Mouse (Mus musculus) hindbrain, postnatal 0 days (tissue): Measurements from ENCODE around the gene Zfp472. TPM values are rescaled to one million over a fixed set of nuclear protein-coding genes. Genes with fewer than 3 reads are reported as not detected.
"Not testable (repeated sequence)": the region's sequence is repeated elsewhere in the genome, so short reads cannot be mapped to it uniquely, and the experiment has no call there.

ENCODE experiments used
- ATAC-seq: fragments of 200-750 bp; cut with Nextera tagmentation; 2 replicates; pipeline ENCODE4 v1.8.0; 2017; ENCODE audit warnings: mild to moderate bottlenecking, moderate TSS enrichment, moderate library complexity
- DNase-seq: peaks from one replicate; pipeline ENCODE4 v3.0.0-alpha.2; 2015; ENCODE audit warnings: low spot score
- H3K27ac ChIP-seq: fragments of 300-500 bp; sonication (generic); 2 replicates; pipeline ENCODE4 v1.5.1; 2014; ENCODE audit warnings: mild to moderate bottlenecking
- H3K27me3 ChIP-seq: fragments of 300-500 bp; sonication (generic); 2 replicates; pipeline ENCODE4 v1.6.1; 2014; ENCODE audit warnings: low read length, mixed read lengths; ENCODE audit not compliant: insufficient read depth
- H3K36me3 ChIP-seq: fragments of 300-500 bp; sonication (generic); 2 replicates; pipeline ENCODE4 v1.6.1; 2014; ENCODE audit warnings: low read length, mixed read lengths; ENCODE audit not compliant: insufficient read depth
- H3K4me1 ChIP-seq: fragments of 300-500 bp; sonication (generic); 2 replicates; pipeline ENCODE4 v1.6.1; 2014; ENCODE audit warnings: antibody characterized with exemption, low read length, mixed read lengths; ENCODE audit not compliant: insufficient read depth
- H3K4me2 ChIP-seq: fragments of 300-500 bp; sonication (generic); 2 replicates; pipeline ENCODE4 v1.6.1; 2014; ENCODE audit warnings: low read depth, mild to moderate bottlenecking, low read length, moderate library complexity, mixed read lengths
- H3K4me3 ChIP-seq: fragments of 300-500 bp; sonication (generic); 2 replicates; pipeline ENCODE4 v1.5.1; 2014; ENCODE audit warnings: low read length
- H3K9ac ChIP-seq: fragments of 300-500 bp; sonication (generic); replicated peaks from 2 replicates; pipeline ENCODE4 v1.6.1; 2014; ENCODE audit warnings: mild to moderate bottlenecking, low read length, moderate library complexity, mixed read lengths
- H3K9me3 ChIP-seq: fragments of 300-500 bp; sonication (generic); 2 replicates; pipeline ENCODE4 v1.6.1; 2016; ENCODE audit warnings: low read length, mixed read lengths
- CTCF ChIP-seq: IDR thresholded peaks from 2 replicates; pipeline ENCODE4 v1.5.1; 2016; ENCODE audit warnings: antibody characterized with exemption, control low read depth, low read depth
- WGBS: fragments of 180-500 bp; shearing (Covaris S2); extraction: QIAGEN DNeasy Blood & Tissue Kit; methylation state at CpG from one replicate; pipeline ENCODE4 v1.1.7; 2014; 5-methylcytosine and 5-hydroxymethylcytosine counted together
- polyA plus RNA-seq: library from polyadenylated mRNA; unstranded; fragments of >200 nt; fragmentation: Nextera tagmentation; extraction: Ambion mirVana; gene quantifications from 2 replicates; pipeline ENCODE4 v1.2.1, GENCODE M21; 2015
- total RNA-seq: library from RNA; depleted of rRNA; stranded (reverse); fragments of >200 nt; gene quantifications from 2 replicates; pipeline ENCODE4 v1.2.3, GENCODE M21; 2014; rRNA removed

Gene Zfp472
- total and polyA plus RNA-seq, 2 experiments from 2014 or later: 5.9 to 6.5 TPM

DNA sequence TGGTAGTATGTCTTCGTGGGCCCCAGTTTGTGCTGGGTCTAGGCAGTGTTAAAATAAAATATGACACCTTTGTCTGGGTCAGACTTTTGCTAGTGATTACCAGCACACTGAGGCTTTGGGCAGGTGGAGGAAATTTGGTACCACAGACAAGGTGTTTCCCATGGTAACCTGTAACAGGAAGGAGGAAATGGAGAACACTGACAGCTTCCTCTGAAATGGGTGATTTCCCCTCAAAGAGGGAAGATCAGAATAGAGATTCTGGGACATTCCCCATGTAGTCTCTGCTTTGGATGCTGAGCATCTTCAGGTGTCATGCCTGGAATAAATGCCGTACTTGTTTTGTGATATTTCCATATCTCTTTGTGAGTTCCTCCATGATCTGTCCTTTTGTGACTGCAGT lies 32.9 kb downstream of the Zfp472 start:
- Histone ChIP-seq H3K4me1 (peaks cover 7% of the 10 kb centered on the region; the same call in 1 of the 2 replicates), H3K9ac (no peak overlapping the region), H3K9me3 (peaks cover 14% of the 10 kb centered on the region), H3K27ac (no peak overlapping the region), H3K4me3 (no peak overlapping the region), H3K36me3 (peaks cover 26% of the 10 kb centered on the region), H3K27me3 (no peaks in the 10 kb centered on the region), H3K4me2 (no peak overlapping the region)
- DNase-seq: no peak
- no peak for TF ChIP-seq CTCF
- 94% methylated on average over 2 of the region's 2 CpGs for WGBS
- no peak for ATAC-seq

DNA sequence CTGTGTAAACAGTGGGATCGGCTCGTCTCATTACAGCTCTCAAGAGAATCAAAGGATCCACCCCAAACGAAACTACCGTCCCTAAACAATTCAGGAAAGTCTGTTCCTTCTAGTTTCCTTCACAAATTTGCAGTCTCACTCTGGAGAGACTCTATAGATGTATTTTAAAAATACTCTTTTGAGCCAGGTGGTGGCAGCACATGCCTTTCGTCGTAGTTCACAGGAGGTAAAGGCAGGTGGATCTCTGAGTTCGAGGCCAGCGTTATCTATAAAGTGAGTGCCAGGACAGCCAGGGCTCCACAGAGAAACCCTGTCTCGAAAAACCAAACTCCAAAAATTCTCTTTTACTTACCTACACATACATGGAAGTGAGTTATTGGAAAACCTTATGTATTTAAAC lies 42.7 kb downstream of the Zfp472 start:
- no peak for TF ChIP-seq CTCF
- no peak overlapping the region for H3K27ac ChIP-seq
- peaks cover 18% of the 10 kb centered on the region for H3K36me3 ChIP-seq
- H3K4me1 ChIP-seq: no peaks in the 10 kb centered on the region
- H3K27me3 ChIP-seq: no peaks in the 10 kb centered on the region
- peaks cover 4% of the 10 kb centered on the region; the same call in 1 of the 2 replicates for H3K9me3 ChIP-seq
- DNase-seq (no peak), ATAC-seq (no peak)
- no peak overlapping the region for H3K4me3 ChIP-seq
- 50% methylated on average over 9 of the region's 9 CpGs for WGBS
- no peak overlapping the region for H3K4me2 ChIP-seq
- H3K9ac ChIP-seq: no peak overlapping the region

DNA sequence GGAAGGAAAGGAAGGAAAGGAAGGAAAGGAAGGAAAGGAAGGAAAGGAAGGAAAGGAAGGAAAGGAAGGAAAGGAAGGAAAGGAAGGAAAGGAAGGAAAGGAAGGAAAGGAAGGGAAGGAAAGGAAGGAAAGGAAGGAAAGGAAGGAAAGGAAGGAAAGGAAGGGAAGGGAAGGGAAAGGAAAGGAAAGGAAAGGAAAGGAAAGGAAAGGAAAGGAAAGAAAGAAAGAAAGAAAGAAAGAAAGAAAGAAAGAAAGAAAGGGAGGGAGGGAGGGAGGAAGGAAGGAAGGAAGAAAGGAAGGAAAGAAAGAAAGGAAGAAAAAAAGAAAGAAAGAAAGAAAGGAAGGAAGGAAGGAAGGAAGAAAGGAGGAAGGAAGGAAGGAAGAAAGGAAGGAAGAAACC lies 54.8 kb downstream of the Zfp472 start:
- not testable (repeated sequence) for DNase-seq, H3K4me3 ChIP-seq, H3K27me3 ChIP-seq, H3K4me1 ChIP-seq, ATAC-seq, H3K9ac ChIP-seq, H3K4me2 ChIP-seq, H3K27ac ChIP-seq
- Histone ChIP-seq H3K9me3 (peaks cover 58% of the 10 kb centered on the region), H3K36me3 (peaks cover 32% of the 10 kb centered on the region)

Other genes with a start within 250 kb of the Zfp472 start
- 29.2 and 34.0 TPM in 2 replicates for gene Zfp871, start 177.5 kb upstream of the Zfp472 start, total RNA-seq
- 42.1 and 44.4 TPM in 2 replicates for gene Zfp871, start 177.5 kb upstream of the Zfp472 start, polyA plus RNA-seq
- gene Zfp811, start 155.9 kb upstream of the Zfp472 start, total RNA-seq: 13.1 and 15.7 TPM in 2 replicates
- gene Zfp811, start 155.9 kb upstream of the Zfp472 start, polyA plus RNA-seq: 19.8 and 19.9 TPM in 2 replicates
- gene Zfp799, start 135.6 kb upstream of the Zfp472 start, total RNA-seq: 12.2 and 15.3 TPM in 2 replicates
- gene Zfp799, start 135.6 kb upstream of the Zfp472 start, polyA plus RNA-seq: 12.4 and 14.8 TPM in 2 replicates
- gene Zfp870, start 74.2 kb upstream of the Zfp472 start, total RNA-seq: 5.9 and 6.4 TPM in 2 replicates
- gene Zfp870, start 74.2 kb upstream of the Zfp472 start, polyA plus RNA-seq: 4.8 and 5.0 TPM in 2 replicates
- 0.78 and 1.3 TPM in 2 replicates for gene Cyp4f14, start 48.5 kb upstream of the Zfp472 start, total RNA-seq
- 0.64 and 0.88 TPM in 2 replicates for gene Cyp4f14, start 48.5 kb upstream of the Zfp472 start, polyA plus RNA-seq
- 9.3 and 15.2 TPM in 2 replicates for gene Cyp4f13, start 18.4 kb upstream of the Zfp472 start, total RNA-seq
- 11.1 and 16.0 TPM in 2 replicates for gene Cyp4f13, start 18.4 kb upstream of the Zfp472 start, polyA plus RNA-seq
- 8.7 and 9.9 TPM in 2 replicates for gene Zfp952, start 27.3 kb downstream of the Zfp472 start, total RNA-seq
- 10.8 and 11.7 TPM in 2 replicates for gene Zfp952, start 27.3 kb downstream of the Zfp472 start, polyA plus RNA-seq
- 10.8 and 12.7 TPM in 2 replicates for gene Zfp763, start 67.6 kb downstream of the Zfp472 start, total RNA-seq
- 15.3 and 16.7 TPM in 2 replicates for gene Zfp763, start 67.6 kb downstream of the Zfp472 start, polyA plus RNA-seq
- not detected in 2 replicates for gene 4921501E09Rik, start 102.2 kb downstream of the Zfp472 start, total RNA-seq
- gene 4921501E09Rik, start 102.2 kb downstream of the Zfp472 start, polyA plus RNA-seq: not detected in 2 replicates
- 9.7 and 11.6 TPM in 2 replicates for gene Zfp563, start 123.5 kb downstream of the Zfp472 start, total RNA-seq
- gene Zfp563, start 123.5 kb downstream of the Zfp472 start, polyA plus RNA-seq: 10.3 and 11.8 TPM in 2 replicates
- 0.05 TPM in 1 of 2 replicates, not detected in the other for gene Morc2b, start 173.9 kb downstream of the Zfp472 start, total RNA-seq
- gene Morc2b, start 173.9 kb downstream of the Zfp472 start, polyA plus RNA-seq: 0.54 and 0.63 TPM in 2 replicates
- gene Olfr55, start 202.6 kb downstream of the Zfp472 start, total RNA-seq: not detected in 2 replicates
- gene Olfr55, start 202.6 kb downstream of the Zfp472 start, polyA plus RNA-seq: not detected in 2 replicates
- not detected in 2 replicates for gene Olfr239, start 225.5 kb downstream of the Zfp472 start, total RNA-seq
- gene Olfr239, start 225.5 kb downstream of the Zfp472 start, polyA plus RNA-seq: not detected in 2 replicates